Mouse (Mus musculus): ENCODE data around the gene G3bp1. TPM values are rescaled to one million over a fixed set of nuclear protein-coding genes. Genes with fewer than 3 reads are reported as not detected.
A peak's percentile ranks its signal among the peaks of the same experiment; 100 is the strongest.

Gene G3bp1
- total and polyA plus RNA-seq, 3 experiments = 129 to 314 (median 246) TPM

- peaks cover 5 to 26% of the 10 kb centered on the region in 2 experiments for H3K4me1 ChIP-seq (ENCODE audit: control insufficient read depth in 1 of 2, insufficient read depth in 2 of 2, low read length in 2 of 2)
- H3K36me3 ChIP-seq (ENCODE audit: control insufficient read depth in 1 of 2, insufficient read depth in 2 of 2, low read length in 2 of 2) = peaks cover 22 to 42% of the 10 kb centered on the region in 2 experiments
- H3K9ac ChIP-seq (ENCODE audit: control insufficient read depth, low read depth, low read length, poor library complexity, severe bottlenecking) = peak overlapping the region; percentile 92
- no peaks in the 10 kb centered on the region for H3K9me3 ChIP-seq (replicated peaks; ENCODE audit: insufficient read depth, low read length)
- peaks cover 66% of the 10 kb centered on the region for H3K79me2 ChIP-seq (ENCODE audit: control insufficient read depth, insufficient read depth, low read length, poor library complexity)
- peak; percentile 76 for DNase-seq (ENCODE audit: low read depth, low spot score)
- peak overlapping the region; percentile 67 for H3K27ac ChIP-seq (ENCODE audit: control insufficient read depth, low read depth, low read length)
- no peaks in the 10 kb centered on the region for H3K27me3 ChIP-seq (ENCODE audit: control insufficient read depth in 1 of 2, insufficient read depth in 2 of 2, low read length in 2 of 2)
- H3K4me3 ChIP-seq (ENCODE audit: control insufficient read depth in 1 of 2, insufficient read depth in 1 of 2, low read depth in 2 of 2, low read length in 2 of 2) = peak overlapping the region; percentile 62 to 75
- TF ChIP-seq GABPA (IDR thresholded peaks at IDR 0.05; ENCODE audit: low read depth, low read length) (no peak), RCOR1 (IDR thresholded peaks at IDR 0.05; ENCODE audit: low read depth, low read length) (0 out of 2 replicates have a peak, but pooled peaks have one; percentile 4), MAX (IDR thresholded peaks at IDR 0.05; ENCODE audit: low read length) (peak; percentile 70; the same call in 1 of the 2 replicates), MEF2A (IDR thresholded peaks at IDR 0.05; ENCODE audit: extremely low read depth, insufficient replicate concordance, low read depth, low read length, poor library complexity, severe bottlenecking) (no peak), EP300 (IDR thresholded peaks at IDR 0.05; ENCODE audit: low read depth in 1 of 2, low read length in 2 of 2) (0 out of 4 replicates have a peak, but pooled peaks of 1 of the 2 experiments have one; percentile 7), GATA1 (IDR thresholded peaks at IDR 0.05; ENCODE audit: low read depth, low read length) (no peak), MYC (IDR thresholded peaks at IDR 0.05; ENCODE audit: low read depth, low read length) (peak; percentile 45; the same call in 1 of the 2 replicates), POLR2A (IDR thresholded peaks at IDR 0.05; ENCODE audit: control insufficient read depth in 1 of 2, insufficient read depth in 1 of 2, low read depth in 1 of 2, low read length in 2 of 2, poor library complexity in 1 of 2) (peak in 1 of 2 experiments; percentile 22; a peak in 1 of 4 replicates), KAT2A (conservative IDR thresholded peaks at IDR 0.05; ENCODE audit: low read depth, low read length) (no peak), MAZ (IDR thresholded peaks at IDR 0.05; ENCODE audit: low read depth, low read length) (no peak), SIN3A (IDR thresholded peaks at IDR 0.05; ENCODE audit: low read length) (peak; percentile 63), TBP (IDR thresholded peaks at IDR 0.05; ENCODE audit: low read depth, low read length) (0 out of 2 replicates have a peak, but pooled peaks have one; percentile 33), ETS1 (IDR thresholded peaks at IDR 0.05; ENCODE audit: low read depth, low read length) (no peak), USF2 (IDR thresholded peaks at IDR 0.05; ENCODE audit: borderline replicate concordance in 1 of 2, insufficient read depth in 1 of 2, low read depth in 1 of 2, low read length in 2 of 2) (no peak), POLR2AphosphoS2 (IDR thresholded peaks at IDR 0.05; ENCODE audit: low read length) (peak; percentile 36), POLR2AphosphoS5 (IDR thresholded peaks at IDR 0.05; ENCODE audit: borderline replicate concordance, low read depth, low read length) (no peak), MXI1 (IDR thresholded peaks at IDR 0.05; ENCODE audit: low read depth, low read length) (peak; percentile 66; the same call in 1 of the 2 replicates), TAL1 (IDR thresholded peaks at IDR 0.05; ENCODE audit: low read length) (no peak), E2F4 (IDR thresholded peaks at IDR 0.05; ENCODE audit: borderline replicate concordance, low read depth, low read length) (peak; percentile 49; the same call in 1 of the 2 replicates), ZC3H11A (IDR thresholded peaks at IDR 0.05; ENCODE audit: low read depth, low read length) (no peak)
Observed at GRCm38 (mm10) chr11:55469923-55470691, 622 bp downstream of the G3bp1 start.

All from MEL (cell line).